Mouse (Mus musculus) ES-E14 (cell line): ENCODE measurements around the gene Hmgb1. TPM values are rescaled to one million over a fixed set of nuclear protein-coding genes. Genes with fewer than 3 reads are reported as not detected.
A peak's percentile ranks its signal among the peaks of the same experiment; 100 is the strongest.

Experiments
- DNase-seq: peaks from one replicate; pipeline ENCODE4 v3.0.0-alpha.2; 2013; ENCODE audit warnings: low read depth, low spot score
- H3K27ac ChIP-seq: 2 replicates; pipeline ENCODE4 v1.5.1; 2012; ENCODE audit warnings: low read depth, mild to moderate bottlenecking, low read length, moderate library complexity, mixed read lengths; ENCODE audit not compliant: poor library complexity, insufficient read depth, severe bottlenecking
- H3K36me3 ChIP-seq: 2 replicates; pipeline ENCODE4 v1.6.1; 2012; ENCODE audit warnings: mild to moderate bottlenecking, low read length, moderate library complexity, mixed read lengths; ENCODE audit not compliant: control insufficient read depth, poor library complexity, insufficient read depth, severe bottlenecking
- H3K4me1 ChIP-seq, 2 experiments: fragments of 150-350 bp in 1 of 2; sonication (generic) in 1 of 2; 2 replicates each; pipeline ENCODE4 v1.6.1; 2012; ENCODE audit warnings: low read length in 2 of 2, mild to moderate bottlenecking in 1 of 2, mixed read lengths in 1 of 2; ENCODE audit not compliant: control insufficient read depth in 2 of 2, insufficient read depth in 2 of 2, poor library complexity in 1 of 2
- H3K4me3 ChIP-seq, 2 experiments: fragments of 150-350 bp in 1 of 2; sonication (generic) in 1 of 2; 2 replicates each; pipeline ENCODE4 v1.5.1; 2012; ENCODE audit warnings: low read length in 2 of 2, low read depth in 1 of 2, mild to moderate bottlenecking in 1 of 2, mixed read lengths in 1 of 2; ENCODE audit not compliant: insufficient read depth in 1 of 2, poor library complexity in 1 of 2, severe bottlenecking in 1 of 2
- H3K9ac ChIP-seq: 2 replicates; pipeline ENCODE4 v1.6.1; 2012; ENCODE audit warnings: low read depth, mild to moderate bottlenecking, low read length, mixed read lengths; ENCODE audit not compliant: poor library complexity, insufficient read depth, severe bottlenecking
- H3K9me3 ChIP-seq: fragments of 150-350 bp; sonication (generic); 2 replicates; pipeline ENCODE4 v1.6.1; 2012; ENCODE audit warnings: low read depth, mild to moderate bottlenecking, low read length; ENCODE audit not compliant: control insufficient read depth, insufficient read depth
- CHD2 ChIP-seq: IDR thresholded peaks from 2 replicates; pipeline ENCODE4 v1.6.1; 2014; ENCODE audit warnings: mild to moderate bottlenecking, low read depth, low read length, inconsistent platforms
- HCFC1 ChIP-seq: IDR thresholded peaks from 2 replicates; pipeline ENCODE4 v1.6.1; 2012; ENCODE audit warnings: low read length, inconsistent platforms, borderline replicate concordance; ENCODE audit not compliant: insufficient read depth
- MAFK ChIP-seq: IDR thresholded peaks from 2 replicates; pipeline ENCODE4 v1.6.1; 2014; ENCODE audit warnings: mild to moderate bottlenecking, low read depth, low read length, inconsistent platforms; ENCODE audit not compliant: insufficient read depth
- ZC3H11A ChIP-seq: IDR thresholded peaks from 2 replicates; pipeline ENCODE4 v1.6.1; 2012; ENCODE audit warnings: low read depth, mild to moderate bottlenecking, inconsistent platforms, low read length, borderline replicate concordance
- ZNF384 ChIP-seq: IDR thresholded peaks from 2 replicates; pipeline ENCODE4 v1.6.1; 2012; ENCODE audit warnings: low read depth, low read length, inconsistent platforms
- in situ Hi-C, 2 experiments: fragments of 600-800 bp; cut with MboI; formaldehyde crosslinking; loops; one replicate each; pipeline ENCODE4 v1.15.1; 2025; ENCODE audit warnings: low sequenced_read_pairs in 2 of 2, inconsistent platforms in 1 of 2; ENCODE audit not compliant: unreplicated experiment in 2 of 2
- total RNA-seq: library from RNA; depleted of rRNA; stranded (reverse); fragments of 300-350 nt; gene quantifications from 2 replicates; pipeline ENCODE4 v1.2.3, GENCODE M21; 2012

Gene Hmgb1
- total RNA-seq, 1 experiment, result 350 TPM

GRCm38 (mm10) chr5:149015335-149016201 lies 168.7 kb downstream of the Hmgb1 start:
- Histone ChIP-seq H3K36me3 (no peaks in the 10 kb centered on the region), H3K9ac (peak overlapping the region; percentile 55), H3K27ac (no peak overlapping the region), H3K9me3 (no peaks in the 10 kb centered on the region), H3K4me1 (peaks cover 2 to 10% of the 10 kb centered on the region in 2 experiments; a peak in 3 of 4 replicates), H3K4me3 (peak overlapping the region; percentile 56 to 65)
- TF ChIP-seq MAFK (0 out of 2 replicates have a peak, but pooled peaks have one; percentile 15), HCFC1 (no peak), ZC3H11A (no peak), ZNF384 (peak; percentile 76; the same call in 1 of the 2 replicates), CHD2 (no peak)
- in situ Hi-C loops, result no loop called here
- no peak for DNase-seq

DNA sequence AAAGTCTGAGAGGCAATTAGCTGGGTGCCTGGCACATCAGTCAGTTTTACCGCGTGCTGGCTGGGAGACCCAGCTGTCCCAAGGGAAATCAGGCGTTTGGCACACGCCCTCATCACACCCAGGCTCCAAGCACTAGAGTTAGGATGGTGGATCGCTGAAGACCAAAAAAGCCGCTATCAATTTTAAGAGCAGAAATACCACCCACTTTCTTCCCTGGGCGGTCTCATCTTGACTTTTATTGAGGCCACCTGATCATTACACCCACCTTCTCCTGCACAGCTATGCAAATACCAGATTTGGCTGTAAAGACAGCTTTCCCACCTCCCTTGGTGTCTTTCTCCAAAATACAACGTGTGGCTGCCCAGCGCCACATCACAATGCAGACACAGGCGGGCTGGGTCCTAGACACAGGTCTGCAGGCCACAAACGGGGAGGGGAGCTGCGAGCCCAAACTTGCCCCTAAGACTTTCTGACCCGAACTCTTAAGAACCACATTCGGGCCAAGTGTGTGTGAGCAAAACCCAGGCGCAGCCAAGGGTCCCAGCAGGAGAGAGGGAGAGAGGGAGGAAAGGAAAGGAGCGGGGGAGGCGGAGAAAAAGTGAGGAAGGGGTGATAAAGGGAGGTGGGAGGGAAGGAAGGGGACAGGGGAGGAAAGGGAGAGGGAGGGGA lies 169.6 kb downstream of the Hmgb1 start:
- H3K36me3 ChIP-seq, result no peaks in the 10 kb centered on the region
- TF ChIP-seq CHD2, result no peak
- no peak for TF ChIP-seq HCFC1
- no peak for TF ChIP-seq ZNF384
- no peak for TF ChIP-seq ZC3H11A
- no peak for TF ChIP-seq MAFK
- peak overlapping the region in 1 of 2 experiments; percentile 56; a peak in 2 of 4 replicates for H3K4me3 ChIP-seq
- no peaks in the 10 kb centered on the region for H3K9me3 ChIP-seq
- DNase-seq, result no peak
- H3K9ac ChIP-seq, result no peak overlapping the region
- H3K4me1 ChIP-seq, result peaks cover 2 to 10% of the 10 kb centered on the region in 2 experiments; a peak in 3 of 4 replicates
- no peak overlapping the region for H3K27ac ChIP-seq
- in situ Hi-C loops, result no loop called here

DNA sequence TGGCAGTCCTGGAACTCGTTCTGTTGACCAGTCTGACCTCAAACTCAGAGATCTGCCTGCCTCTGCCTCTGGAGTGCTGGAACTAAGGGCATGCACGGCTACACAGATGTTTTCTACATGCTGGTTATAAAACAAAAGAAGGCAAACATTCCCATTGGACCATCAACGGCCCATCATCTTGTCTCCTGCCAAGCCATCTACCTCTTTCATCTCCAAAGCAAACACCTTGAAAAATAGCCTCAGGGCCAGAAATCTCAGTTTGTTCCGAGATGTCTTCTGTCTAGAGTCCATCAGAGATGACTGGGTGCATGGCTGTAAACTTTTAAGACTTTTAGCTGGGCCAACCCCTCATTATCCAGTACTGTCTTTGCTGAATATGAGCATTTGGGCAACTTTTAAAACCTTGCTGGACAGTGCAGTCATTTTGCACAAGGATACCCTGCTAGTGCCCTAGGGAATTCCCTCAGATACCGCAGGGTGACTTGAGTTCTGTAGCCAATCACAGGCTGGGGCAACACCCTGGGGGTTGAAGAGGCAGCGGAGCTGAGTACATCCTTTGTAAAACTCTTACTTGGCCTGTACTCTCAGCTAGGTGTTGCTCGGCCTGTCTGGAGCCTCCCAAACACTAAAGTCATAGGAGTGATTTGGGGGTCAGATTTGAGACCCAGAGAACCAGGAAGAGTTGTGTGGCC lies 170.3 kb downstream of the Hmgb1 start:
- Histone ChIP-seq H3K4me3 (no peak overlapping the region), H3K9ac (no peak overlapping the region), H3K36me3 (no peaks in the 10 kb centered on the region), H3K4me1 (peaks cover 2 to 10% of the 10 kb centered on the region in 2 experiments; a peak in 3 of 4 replicates), H3K27ac (no peak overlapping the region), H3K9me3 (no peaks in the 10 kb centered on the region)
- in situ Hi-C loops, result no loop called here
- DNase-seq, result no peak
- TF ChIP-seq MAFK (no peak), ZC3H11A (no peak), CHD2 (no peak), HCFC1 (no peak)

GRCm38 (mm10) chr5:149009111-149009510 lies 175.2 kb downstream of the Hmgb1 start:
- H3K27ac ChIP-seq, result no peak overlapping the region
- no peak for DNase-seq
- no peak for TF ChIP-seq ZNF384
- TF ChIP-seq ZC3H11A, result no peak
- no peak for TF ChIP-seq CHD2
- TF ChIP-seq HCFC1, result no peak
- no peak for TF ChIP-seq MAFK

More at GRCm38 (mm10) chr5:149009111-149009510, 175.2 kb downstream of the Hmgb1 start:
- Histone ChIP-seq H3K9me3 (no peaks in the 10 kb centered on the region), H3K36me3 (no peaks in the 10 kb centered on the region), H3K4me3 (no peak overlapping the region), H3K4me1 (peaks cover 1 to 5% of the 10 kb centered on the region in 2 experiments; a peak in 1 of 4 replicates), H3K9ac (no peak overlapping the region)
- in situ Hi-C loops, result no loop called here
